Mouse (Mus musculus) bone marrow macrophage, adult 2 months (primary cell): ENCODE measurements around the gene Pglyrp2. TPM values are rescaled to one million over a fixed set of nuclear protein-coding genes. Genes with fewer than 3 reads are reported as not detected.
A peak's percentile ranks its signal among the peaks of the same experiment; 100 is the strongest.

Experiments
- H3K27ac ChIP-seq: 2 replicates; pipeline ENCODE4 v1.5.1; 2012; ENCODE audit warnings: low read depth, low read length; ENCODE audit not compliant: insufficient read depth
- H3K4me1 ChIP-seq: 2 replicates; pipeline ENCODE4 v1.6.1; 2012; ENCODE audit warnings: low read length; ENCODE audit not compliant: control insufficient read depth, insufficient read depth
- H3K4me3 ChIP-seq: 2 replicates; pipeline ENCODE4 v1.5.1; 2012; ENCODE audit warnings: mild to moderate bottlenecking, low read length, moderate library complexity; ENCODE audit not compliant: insufficient read depth
- CTCF ChIP-seq: IDR thresholded peaks from 2 replicates; pipeline ENCODE4 v1.5.1; 2012; ENCODE audit warnings: low read depth, mild to moderate bottlenecking, low read length, moderate library complexity
- POLR2A ChIP-seq: IDR thresholded peaks from 2 replicates; pipeline ENCODE4 v1.6.1; 2012; ENCODE audit warnings: mild to moderate bottlenecking, low read depth, low read length, borderline replicate concordance
- polyA plus RNA-seq: library from polyadenylated mRNA; stranded (reverse); fragments of >200 nt; gene quantifications from 2 replicates; pipeline ENCODE4 v1.2.4, GENCODE M21; 2012; ENCODE audit not compliant: missing spikeins, insufficient read depth, insufficient read length

The Pglyrp2 gene
- polyA plus RNA-seq, 1 experiment, result not detected

- Histone ChIP-seq H3K27ac (no peak overlapping the region), H3K4me3 (no peak overlapping the region), H3K4me1 (no peaks in the 10 kb centered on the region)
- TF ChIP-seq CTCF (no peak), POLR2A (no peak)
Measured at GRCm38 (mm10) chr17:32411898-32412297, 12.1 kb downstream of the Pglyrp2 start.

DNA sequence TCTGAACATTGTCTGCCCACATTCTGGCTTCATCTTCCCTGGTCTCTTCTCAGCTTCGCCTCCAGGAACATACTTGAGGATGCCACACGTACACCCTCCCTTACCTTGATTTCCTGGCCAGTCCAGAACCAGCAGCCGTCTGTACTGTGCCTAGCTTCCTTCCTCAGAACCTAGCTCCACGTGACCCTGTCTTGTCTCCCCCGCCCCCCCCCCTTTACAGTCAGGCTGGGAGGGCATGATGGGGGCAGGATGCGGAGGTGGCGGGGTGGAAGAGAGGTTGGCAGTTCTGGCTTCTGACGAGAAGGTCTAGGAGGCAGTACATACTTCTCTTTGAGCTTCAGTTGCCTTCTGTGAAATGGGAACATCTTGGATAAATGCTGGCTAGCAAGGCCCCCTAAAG is 20.6 kb downstream of the Pglyrp2 start, which contains the start of gene Rasal3:
Gene Rasal3 (minus strand): TSS at position 167 of the 400 bp plus-strand sequence.
- TF ChIP-seq CTCF (no peak), POLR2A (no peak)
- Histone ChIP-seq H3K27ac (peak within 1 kb of the TSS; percentile 37), H3K4me1 (peaks cover 18% of the 10 kb centered on the region), H3K4me3 (peak within 1 kb of the TSS; percentile 67)

- Histone ChIP-seq H3K4me1 (peaks cover 18% of the 10 kb centered on the region), H3K4me3 (peak overlapping the region; percentile 67), H3K27ac (peak overlapping the region; percentile 37)
- no peak for TF ChIP-seq POLR2A
- TF ChIP-seq CTCF, result no peak
Measured at GRCm38 (mm10) chr17:32402779-32403157, 21.2 kb downstream of the Pglyrp2 start.

- peak overlapping the region; percentile 67 for H3K4me3 ChIP-seq
- no peak for TF ChIP-seq CTCF
- no peak for TF ChIP-seq POLR2A
- H3K27ac ChIP-seq, result no peak overlapping the region
- H3K4me1 ChIP-seq, result peaks cover 18% of the 10 kb centered on the region
Measured at GRCm38 (mm10) chr17:32402011-32402778, 21.8 kb downstream of the Pglyrp2 start.

DNA sequence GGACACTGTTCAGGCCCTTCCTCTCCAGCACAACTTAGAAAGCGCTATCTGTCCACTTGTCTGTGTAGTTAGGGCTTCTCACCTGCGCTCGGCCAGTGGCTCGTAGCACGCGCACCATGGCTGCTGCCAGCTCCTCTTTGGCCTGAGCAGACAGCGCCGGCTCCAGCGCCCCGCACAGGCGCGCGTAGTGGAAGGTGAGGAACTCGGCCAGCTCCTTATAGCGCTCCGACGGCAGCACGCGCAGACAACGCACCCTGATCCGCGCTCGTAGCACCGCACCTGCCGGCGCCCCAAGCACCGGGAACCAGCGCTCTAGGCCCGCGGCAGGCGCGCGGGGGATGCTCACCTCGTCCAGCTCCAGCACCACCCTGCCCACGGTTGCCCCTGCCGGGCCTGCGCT is 27.7 kb downstream of the Pglyrp2 start:
- no peak for TF ChIP-seq POLR2A
- no peak for TF ChIP-seq CTCF
- peaks cover under 1% of the 10 kb centered on the region for H3K4me1 ChIP-seq
- H3K4me3 ChIP-seq, result no peak overlapping the region
- no peak overlapping the region for H3K27ac ChIP-seq

GRCm38 (mm10) chr17:32393944-32394343 is 30.0 kb downstream of the Pglyrp2 start:
- no peaks in the 10 kb centered on the region for H3K4me1 ChIP-seq
- H3K27ac ChIP-seq, result no peak overlapping the region
- no peak overlapping the region for H3K4me3 ChIP-seq
- TF ChIP-seq POLR2A (no peak), CTCF (no peak)

DNA sequence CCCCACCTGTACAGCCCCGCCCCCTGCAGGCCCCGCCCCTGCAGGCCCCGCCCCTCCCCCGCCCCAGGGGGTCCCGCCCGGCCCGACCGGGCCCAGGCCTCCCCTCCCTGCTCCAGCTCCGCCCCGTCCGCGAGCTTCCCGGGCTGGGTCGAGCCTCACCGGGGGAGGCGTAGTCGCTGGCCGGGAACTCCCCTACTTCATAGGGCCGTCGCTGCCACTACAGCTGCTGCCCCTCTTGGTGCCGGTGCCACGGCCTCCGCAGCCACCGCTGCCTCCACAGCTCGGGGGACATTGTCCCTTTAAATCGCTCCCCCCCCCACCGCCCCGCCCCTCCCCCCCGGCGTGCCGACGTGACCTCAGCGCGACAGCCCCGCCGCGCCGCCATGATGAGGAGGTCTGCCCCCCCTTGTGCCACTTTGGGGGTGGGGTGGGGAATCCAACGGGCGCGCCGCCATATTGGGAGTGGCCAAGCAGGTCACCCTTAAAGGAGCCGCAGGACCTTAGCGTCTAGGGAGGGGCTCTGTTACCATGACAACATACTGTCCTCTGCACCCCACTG is 34.8 kb downstream of the Pglyrp2 start, which contains the start of gene Wiz:
Gene Wiz (minus strand): TSS at position 339 of the 559 bp plus-strand sequence.
- TF ChIP-seq CTCF, result no peak
- TF ChIP-seq POLR2A, result no peak
- peak within 1 kb of the TSS; percentile 78 for H3K27ac ChIP-seq

GRCm38 (mm10) chr17:32388370-32389100 is 35.4 kb downstream of the Pglyrp2 start:
- Histone ChIP-seq H3K4me3 (peak overlapping the region; percentile 89), H3K4me1 (no peaks in the 10 kb centered on the region), H3K27ac (no peak overlapping the region)
- no peak for TF ChIP-seq CTCF

More for the DNA sequence above, 34.8 kb downstream of the Pglyrp2 start, which contains the start of gene Wiz:
- Histone ChIP-seq H3K4me1 (no peaks in the 10 kb centered on the region), H3K4me3 (peak within 1 kb of the TSS; percentile 89)

DNA sequence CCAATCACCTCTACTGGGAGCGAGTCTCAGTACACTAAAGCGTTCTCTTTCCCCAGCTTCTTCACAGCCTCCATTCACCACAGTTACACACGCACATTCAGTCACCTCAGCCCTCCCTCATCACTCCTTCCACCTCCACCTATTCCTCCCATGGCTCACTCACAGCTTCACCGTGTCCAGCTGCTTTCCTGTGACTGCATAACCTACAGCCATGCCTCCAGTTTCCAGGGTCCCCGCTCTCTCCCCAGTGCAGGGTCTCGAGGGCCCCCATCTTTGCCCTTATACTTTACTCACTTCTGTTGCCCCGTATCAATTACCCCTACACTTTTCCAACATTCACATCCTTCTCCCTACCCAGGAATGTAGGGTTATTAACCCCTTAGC is 36.0 kb downstream of the Pglyrp2 start:
- Histone ChIP-seq H3K4me3 (peak overlapping the region; percentile 89; the same call in 1 of the 2 replicates), H3K27ac (no peak overlapping the region), H3K4me1 (no peaks in the 10 kb centered on the region)
- TF ChIP-seq POLR2A (no peak), CTCF (no peak)
